Mouse (Mus musculus) hematopoietic multipotent progenitor cell, adult 10-12 weeks (in vitro differentiated cells): ENCODE results near the gene Pigc. TPM values are rescaled to one million over a fixed set of nuclear protein-coding genes. Genes with fewer than 3 reads are reported as not detected.

Source experiments
- polyA plus RNA-seq: library from polyadenylated mRNA; stranded (reverse); fragments of >175 nt; gene quantifications from 2 replicates; pipeline ENCODE4 v1.2.3, GENCODE M21; 2012; ENCODE audit warnings: low replicate concordance

Gene Pigc
- 0.96 and 1.8 TPM in 2 replicates for polyA plus RNA-seq

DNA sequence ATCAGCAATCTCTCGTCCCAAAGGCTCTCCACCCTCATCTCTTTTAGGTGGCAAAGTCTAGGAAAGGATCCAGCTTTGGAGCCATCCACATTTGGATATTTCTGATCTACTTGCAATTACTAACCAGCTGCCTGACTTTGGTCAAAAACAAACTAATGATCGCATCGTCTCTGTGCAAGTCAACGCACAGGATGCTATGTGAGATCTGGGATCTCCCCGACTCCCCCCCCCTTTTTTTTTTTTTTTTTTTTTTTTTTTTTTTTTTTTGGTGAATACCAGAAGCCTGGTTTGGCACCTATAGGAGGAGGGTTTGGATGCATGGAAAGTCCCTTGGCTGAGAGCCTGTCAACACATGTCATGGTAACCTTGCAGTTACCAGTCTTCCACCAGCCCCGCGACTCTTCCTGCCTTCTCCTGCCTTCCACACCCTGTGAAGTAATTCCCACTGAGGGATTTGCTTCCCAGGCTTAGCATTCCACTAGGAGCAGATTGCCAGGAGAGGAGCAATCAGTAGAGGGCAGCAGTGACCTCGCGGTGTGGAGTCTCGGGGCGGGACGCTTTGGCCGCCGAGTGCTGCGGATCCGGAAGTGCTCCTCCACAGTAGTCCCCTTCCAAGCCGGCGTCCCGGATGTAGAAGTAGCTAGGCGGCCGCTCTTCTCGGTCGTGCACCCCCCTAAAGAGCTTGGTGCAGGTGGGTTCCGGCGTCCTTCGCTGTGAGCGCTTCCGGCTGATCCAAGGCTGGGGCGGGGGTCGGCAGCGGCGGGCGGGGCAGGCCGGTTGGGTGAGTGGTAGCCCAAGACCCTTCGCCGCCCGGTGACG is at the start of gene Pigc:
TSS of gene Pigc (plus strand) at position 598 of the 819 bp plus-strand sequence.

DNA sequence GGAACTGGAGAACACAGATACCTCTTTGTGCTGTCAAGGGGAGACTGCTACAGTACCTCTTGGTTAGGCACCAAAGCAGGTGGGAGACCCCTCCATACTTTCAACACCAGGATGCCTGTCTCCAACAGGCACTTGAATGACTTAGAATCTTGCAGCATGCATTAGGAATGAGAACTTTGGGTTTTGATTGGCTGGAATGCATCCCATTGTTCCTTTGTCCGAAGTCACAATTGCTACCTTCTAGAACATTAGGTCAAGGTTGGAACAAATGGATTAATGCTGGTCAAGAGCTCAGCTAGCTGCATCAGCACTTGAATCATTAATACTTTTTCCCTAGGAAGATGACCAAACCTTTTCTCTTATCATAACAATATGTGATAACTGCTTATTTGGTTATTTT is 10.6 kb downstream of the Pigc start, which contains the start of gene 4930558K02Rik:
TSS of gene 4930558K02Rik (minus strand) at position 101 of the 400 bp plus-strand sequence.

Other genes with a start within 250 kb of the Pigc start
- 1.7 and 2.8 TPM in 2 replicates for gene Fasl, start 180.7 kb upstream of the Pigc start, polyA plus RNA-seq
- 4.9 and 5.6 TPM in 2 replicates for gene Suco, start 92.5 kb upstream of the Pigc start, polyA plus RNA-seq
- not detected in 2 replicates for gene 4930558K02Rik, start 10.4 kb downstream of the Pigc start, polyA plus RNA-seq